Mouse (Mus musculus): ENCODE measurements around the gene Unkl. TPM values are rescaled to one million over a fixed set of nuclear protein-coding genes. Genes with fewer than 3 reads are reported as not detected.

Gene Unkl
- total and polyA plus RNA-seq, 3 experiments, result 6.6 to 7.5 (median 7.4) TPM

DNA sequence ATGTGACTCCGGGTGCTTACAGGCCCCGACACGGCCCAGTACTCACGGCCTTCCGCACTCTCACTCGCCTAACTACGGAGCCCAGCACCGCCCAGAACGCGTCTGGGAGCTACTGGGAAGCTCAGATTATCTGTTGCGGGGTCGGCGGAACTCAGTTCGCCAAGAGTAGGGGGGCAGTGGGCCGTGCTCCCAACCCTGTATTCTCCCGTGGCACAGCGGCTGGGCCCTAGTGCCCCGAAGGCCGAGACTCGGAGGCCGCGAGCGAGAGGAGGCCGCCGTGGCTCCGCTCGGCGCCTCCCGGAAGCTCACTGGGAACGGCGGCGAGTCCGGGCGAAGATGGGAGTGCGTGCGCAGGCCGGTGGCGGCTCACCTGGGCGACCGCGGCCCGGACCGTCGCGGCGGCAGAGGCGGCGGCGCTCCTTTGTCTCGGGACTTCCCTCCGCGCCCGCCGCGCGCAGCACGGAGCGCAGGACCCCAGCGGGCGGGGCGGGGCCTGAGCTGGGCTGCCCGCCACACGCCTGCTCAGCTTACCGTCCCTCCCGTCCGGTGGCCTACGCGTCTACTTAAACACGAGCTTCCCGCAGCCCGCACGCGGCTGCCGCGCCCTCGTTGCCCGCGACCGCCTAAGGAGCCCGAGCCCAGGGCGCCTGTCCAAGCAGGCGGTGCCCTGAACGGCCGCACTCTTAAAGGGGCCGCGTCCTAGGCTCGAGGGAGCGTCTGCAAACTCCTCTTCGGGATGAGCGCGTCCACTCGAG lies 84.9 kb downstream of the Unkl start:
- Histone ChIP-seq H3K4me1 (ENCODE audit: control insufficient read depth, insufficient read depth, low read length) (peaks cover 20% of the 10 kb centered on the region), H3K4me3 (peak overlapping the region; percentile 88), H3K9ac (ENCODE audit: low read depth, low read length) (peak overlapping the region; percentile 86), H3K27ac (peak overlapping the region; percentile 100), H3K79me2 (replicated peaks; ENCODE audit: control insufficient read depth, insufficient read depth, low read length) (peaks cover 6% of the 10 kb centered on the region), H3K36me3 (ENCODE audit: control insufficient read depth, insufficient read depth, low read length) (no peaks in the 10 kb centered on the region; the same call in 1 of the 2 replicates), H3K27me3 (ENCODE audit: control insufficient read depth, insufficient read depth, low read length) (no peaks in the 10 kb centered on the region)
- WGBS, result under 1% methylated on average over 89 of the region's 92 CpGs
- peak; percentile 95 for DNase-seq
- intact Hi-C loops (cut with DNase I), result loop anchor here (2.0 to 5.0 kb wide), 5 partner anchors 88 to 336 kb away; partner anchors contain the start of genes BC003965, Clcn7, Cramp1l and Ift140
- TF ChIP-seq POLR2A (IDR thresholded peaks at IDR 0.05; ENCODE audit: insufficient read depth, low read depth, low read length), result peak; percentile 37; the same call in 1 of the 2 replicates
- TF ChIP-seq CTCF (IDR thresholded peaks at IDR 0.05), result no peak
- 0 out of 2 replicates have a peak, but pooled peaks have one; percentile 63 for TF ChIP-seq EP300 (IDR thresholded peaks at IDR 0.05; ENCODE audit: insufficient read depth, low read depth, low read length)

- Histone ChIP-seq H3K4me3 (peak overlapping the region; percentile 88), H3K4me1 (ENCODE audit: control insufficient read depth, insufficient read depth, low read length) (peaks cover 20% of the 10 kb centered on the region), H3K9ac (ENCODE audit: low read depth, low read length) (peak overlapping the region; percentile 86), H3K36me3 (ENCODE audit: control insufficient read depth, insufficient read depth, low read length) (no peaks in the 10 kb centered on the region; the same call in 1 of the 2 replicates), H3K79me2 (replicated peaks; ENCODE audit: control insufficient read depth, insufficient read depth, low read length) (peaks cover 6% of the 10 kb centered on the region), H3K27ac (peak overlapping the region; percentile 100), H3K27me3 (ENCODE audit: control insufficient read depth, insufficient read depth, low read length) (no peaks in the 10 kb centered on the region)
- DNase-seq, result peak; percentile 97 to 98
- intact Hi-C loops (cut with DNase I), result loop anchor here (2.0 to 5.0 kb wide), 5 partner anchors 89 to 337 kb away; partner anchors contain the start of genes BC003965, Clcn7, Cramp1l and Ift140
- WGBS, result under 1% methylated on average over 45 of the region's 45 CpGs
- TF ChIP-seq EP300 (IDR thresholded peaks at IDR 0.05; ENCODE audit: insufficient read depth, low read depth, low read length) (no peak), POLR2A (IDR thresholded peaks at IDR 0.05; ENCODE audit: insufficient read depth, low read depth, low read length) (peak; percentile 61), CTCF (IDR thresholded peaks at IDR 0.05) (peak; percentile 86)
Measured at GRCm38 (mm10) chr17:25273706-25274501, 85.7 kb downstream of the Unkl start.

- Histone ChIP-seq H3K79me2 (replicated peaks; ENCODE audit: control insufficient read depth, insufficient read depth, low read length) (peaks cover 5% of the 10 kb centered on the region), H3K9ac (ENCODE audit: low read depth, low read length) (peak within 1 kb of the TSS; percentile 86), H3K4me1 (ENCODE audit: control insufficient read depth, insufficient read depth, low read length) (peaks cover 18% of the 10 kb centered on the region), H3K4me3 (peak within 1 kb of the TSS; percentile 88), H3K27me3 (ENCODE audit: control insufficient read depth, insufficient read depth, low read length) (no peaks in the 10 kb centered on the region), H3K27ac (peak within 1 kb of the TSS; percentile 100), H3K36me3 (ENCODE audit: control insufficient read depth, insufficient read depth, low read length) (no peaks in the 10 kb centered on the region; the same call in 1 of the 2 replicates)
- intact Hi-C loops (cut with DNase I), result loop anchor here (5.0 kb wide), 4 partner anchors 142 to 337 kb away; partner anchors contain the start of genes Clcn7, Cramp1l, Ift140 and Mapk8ip3
- no peak for DNase-seq
- no peak for TF ChIP-seq POLR2A (IDR thresholded peaks at IDR 0.05; ENCODE audit: insufficient read depth, low read depth, low read length)
- no peak for TF ChIP-seq EP300 (IDR thresholded peaks at IDR 0.05; ENCODE audit: insufficient read depth, low read depth, low read length)
- no peak for TF ChIP-seq CTCF (IDR thresholded peaks at IDR 0.05)
- 84% methylated on average over 9 of the region's 9 CpGs for WGBS
Measured at GRCm38 (mm10) chr17:25274571-25275346, 86.6 kb downstream of the Unkl start, which contains the start of gene Ube2i. TSS of gene Ube2i (minus strand) at chr17:25274622.

- Histone ChIP-seq H3K27me3 (ENCODE audit: control insufficient read depth, insufficient read depth, low read length) (no peaks in the 10 kb centered on the region), H3K9ac (ENCODE audit: low read depth, low read length) (no peak overlapping the region), H3K4me3 (no peak overlapping the region), H3K79me2 (replicated peaks; ENCODE audit: control insufficient read depth, insufficient read depth, low read length) (peaks cover 3% of the 10 kb centered on the region), H3K27ac (no peak overlapping the region), H3K4me1 (ENCODE audit: control insufficient read depth, insufficient read depth, low read length) (peaks cover 11% of the 10 kb centered on the region), H3K36me3 (ENCODE audit: control insufficient read depth, insufficient read depth, low read length) (no peaks in the 10 kb centered on the region; the same call in 1 of the 2 replicates)
- no peak for DNase-seq
- 93% methylated on average over 3 of the region's 3 CpGs for WGBS
- TF ChIP-seq CTCF (IDR thresholded peaks at IDR 0.05) (no peak), POLR2A (IDR thresholded peaks at IDR 0.05; ENCODE audit: insufficient read depth, low read depth, low read length) (no peak), EP300 (IDR thresholded peaks at IDR 0.05; ENCODE audit: insufficient read depth, low read depth, low read length) (no peak)
- intact Hi-C loops (cut with DNase I), result no loop called here
Measured at GRCm38 (mm10) chr17:25275833-25276232, 87.6 kb downstream of the Unkl start.

DNA sequence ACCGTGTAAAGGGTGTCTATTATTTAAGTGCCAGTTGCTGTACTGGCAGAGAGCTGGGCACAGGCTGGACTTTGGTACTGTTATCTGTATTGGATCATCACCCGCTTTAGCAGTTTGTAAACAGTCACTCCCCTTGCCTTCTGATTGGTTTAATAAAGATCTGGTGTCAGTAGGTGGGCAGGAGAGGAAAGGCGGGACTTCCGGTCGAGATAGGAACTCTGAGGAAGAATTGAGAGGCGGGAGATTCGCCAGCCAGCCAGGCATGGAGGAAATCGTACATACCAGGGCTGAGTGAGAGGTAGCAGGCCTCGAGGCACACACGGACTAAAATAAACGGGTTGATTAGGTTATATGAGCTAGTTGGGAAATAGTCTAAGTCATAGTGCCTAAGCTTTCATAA lies 93.9 kb downstream of the Unkl start:
- Histone ChIP-seq H3K79me2 (replicated peaks; ENCODE audit: control insufficient read depth, insufficient read depth, low read length) (no peaks in the 10 kb centered on the region), H3K27ac (no peak overlapping the region), H3K4me1 (ENCODE audit: control insufficient read depth, insufficient read depth, low read length) (no peaks in the 10 kb centered on the region), H3K36me3 (ENCODE audit: control insufficient read depth, insufficient read depth, low read length) (no peaks in the 10 kb centered on the region), H3K27me3 (ENCODE audit: control insufficient read depth, insufficient read depth, low read length) (no peaks in the 10 kb centered on the region), H3K9ac (ENCODE audit: low read depth, low read length) (no peak overlapping the region), H3K4me3 (no peak overlapping the region)
- intact Hi-C loops (cut with DNase I), result loop anchor here (5.0 kb wide), 1 partner anchor 340 kb away; no protein-coding TSS in a partner anchor
- TF ChIP-seq CTCF (IDR thresholded peaks at IDR 0.05) (no peak), POLR2A (IDR thresholded peaks at IDR 0.05; ENCODE audit: insufficient read depth, low read depth, low read length) (no peak), EP300 (IDR thresholded peaks at IDR 0.05; ENCODE audit: insufficient read depth, low read depth, low read length) (no peak)
- WGBS, result 16% methylated on average over 11 of the region's 11 CpGs
- DNase-seq, result peak in 1 of 2 experiments; percentile 57

Small RNA genes within 50 kb of the gene (microRNA-seq; reads per million reads assigned to microRNA genes)
- 1.1 to 2.3 reads per million in 2 experiments for gene Mir3547

Other genes starting within 250 kb of the Unkl start
- 1 to 10 TPM; 9.2 TPM for gene Jpt2, start 227.7 kb upstream of the Unkl start, total RNA-seq (2021)
- 4.3 and 5.7 TPM in 2 replicates for gene Jpt2, start 227.7 kb upstream of the Unkl start, polyA plus RNA-seq (2012; rRNA removed)
- gene Cramp1l, start 172.6 kb upstream of the Unkl start, total RNA-seq (2021), result 1 to 10 TPM; 9.4 to 9.8 TPM
- 9.6 and 13.7 TPM in 2 replicates for gene Cramp1l, start 172.6 kb upstream of the Unkl start, polyA plus RNA-seq (2012; rRNA removed)
- gene Ift140, start 172.3 kb upstream of the Unkl start, total RNA-seq (2021), result 1 to 10 TPM; 3.1 to 5.0 TPM
- gene Ift140, start 172.3 kb upstream of the Unkl start, polyA plus RNA-seq (2012; rRNA removed), result 4.6 and 5.2 TPM in 2 replicates
- gene Tmem204, start 104.8 kb upstream of the Unkl start, total RNA-seq (2021), result 10 to 100 TPM; 40.0 to 45.1 TPM
- 77.3 and 82.0 TPM in 2 replicates for gene Tmem204, start 104.8 kb upstream of the Unkl start, polyA plus RNA-seq (2012; rRNA removed)
- gene Telo2, start 72.4 kb upstream of the Unkl start, total RNA-seq (2021), result 10 to 100 TPM; 12.1 to 13.5 TPM
- gene Telo2, start 72.4 kb upstream of the Unkl start, polyA plus RNA-seq (2012; rRNA removed), result 12.7 and 15.5 TPM in 2 replicates
- 1 to 10 TPM; 5.4 to 5.8 TPM for gene Ptx4, start 67.6 kb upstream of the Unkl start, total RNA-seq (2021)
- gene Ptx4, start 67.6 kb upstream of the Unkl start, polyA plus RNA-seq (2012; rRNA removed), result 0.16 and 0.26 TPM in 2 replicates
- gene Clcn7, start 55.0 kb upstream of the Unkl start, total RNA-seq (2021), result 10 to 100 TPM; 25.4 to 28.5 TPM
- gene Clcn7, start 55.0 kb upstream of the Unkl start, polyA plus RNA-seq (2012; rRNA removed), result 24.6 and 31.3 TPM in 2 replicates
- not detected for gene Ccdc154, start 25.9 kb upstream of the Unkl start, total RNA-seq (2021)
- 0.06 TPM in 1 of 2 replicates, not detected in the other for gene Ccdc154, start 25.9 kb upstream of the Unkl start, polyA plus RNA-seq (2012; rRNA removed)
- not detected for gene Gm38655, start 12.9 kb upstream of the Unkl start, total RNA-seq (2021)
- 0.29 TPM in 1 of 2 replicates, not detected in the other for gene Gm38655, start 12.9 kb upstream of the Unkl start, polyA plus RNA-seq (2012; rRNA removed)
- 10 to 100 TPM; 20.8 to 22.2 TPM for gene BC003965, start 3.8 kb upstream of the Unkl start, total RNA-seq (2021)
- 12.1 and 18.6 TPM in 2 replicates for gene BC003965, start 3.8 kb upstream of the Unkl start, polyA plus RNA-seq (2012; rRNA removed)
- gene Gnptg, start 51.7 kb downstream of the Unkl start, total RNA-seq (2021), result 10 to 100 TPM; 13.6 to 16.1 TPM
- 18.0 and 19.5 TPM in 2 replicates for gene Gnptg, start 51.7 kb downstream of the Unkl start, polyA plus RNA-seq (2012; rRNA removed)
- 1 to 10 TPM; 6.9 to 8.2 TPM for gene Tsr3, start 51.8 kb downstream of the Unkl start, total RNA-seq (2021)
- 7.1 TPM in 2 replicates for gene Tsr3, start 51.8 kb downstream of the Unkl start, polyA plus RNA-seq (2012; rRNA removed)
- under 1 TPM; 0.32 to 0.39 TPM for gene Baiap3, start 68.0 kb downstream of the Unkl start, total RNA-seq (2021)
- gene Baiap3, start 68.0 kb downstream of the Unkl start, polyA plus RNA-seq (2012; rRNA removed), result 0.79 and 1.5 TPM in 2 replicates
- gene Ube2i, start 86.2 kb downstream of the Unkl start, total RNA-seq (2021), result 10 to 100 TPM; 88.3 to 90.3 TPM
- 69.7 and 94.6 TPM in 2 replicates for gene Ube2i, start 86.2 kb downstream of the Unkl start, polyA plus RNA-seq (2012; rRNA removed)
- gene Prss34, start 110.0 kb downstream of the Unkl start, total RNA-seq (2021), result under 1 TPM; 0.21 to 0.36 TPM
- gene Prss34, start 110.0 kb downstream of the Unkl start, polyA plus RNA-seq (2012; rRNA removed), result 0.14 and 0.35 TPM in 2 replicates
- not detected for gene Prss28, start 120.2 kb downstream of the Unkl start, total RNA-seq (2021)
- not detected in 2 replicates for gene Prss28, start 120.2 kb downstream of the Unkl start, polyA plus RNA-seq (2012; rRNA removed)
- not detected for gene Prss29, start 130.3 kb downstream of the Unkl start, total RNA-seq (2021)
- gene Prss29, start 130.3 kb downstream of the Unkl start, polyA plus RNA-seq (2012; rRNA removed), result not detected in 2 replicates
- gene Tpsab1, start 157.2 kb downstream of the Unkl start, total RNA-seq (2021), result under 1 TPM; 0.70 to 0.82 TPM
- gene Tpsab1, start 157.2 kb downstream of the Unkl start, polyA plus RNA-seq (2012; rRNA removed), result 0.12 and 0.31 TPM in 2 replicates
- gene Tpsb2, start 177.9 kb downstream of the Unkl start, total RNA-seq (2021), result 1 to 10 TPM; 1.4 to 2.5 TPM
- gene Tpsb2, start 177.9 kb downstream of the Unkl start, polyA plus RNA-seq (2012; rRNA removed), result 6.3 and 8.2 TPM in 2 replicates
- not detected for gene Tpsg1, start 180.9 kb downstream of the Unkl start, total RNA-seq (2021)
- 0.47 and 0.61 TPM in 2 replicates for gene Tpsg1, start 180.9 kb downstream of the Unkl start, polyA plus RNA-seq (2012; rRNA removed)
- 1 to 10 TPM; 4.5 to 5.5 TPM for gene Cacna1h, start 245.4 kb downstream of the Unkl start, total RNA-seq (2021)
- gene Cacna1h, start 245.4 kb downstream of the Unkl start, polyA plus RNA-seq (2012; rRNA removed), result 20.4 and 23.2 TPM in 2 replicates

Data from heart, adult 2 months (tissue).